Mouse (Mus musculus): ENCODE measurements around the gene Grn. TPM values are rescaled to one million over a fixed set of nuclear protein-coding genes. Genes with fewer than 3 reads are reported as not detected.

Grn gene
- polyA plus RNA-seq (2012; fragmentation: generic; extraction: Trizol): 79.1 TPM
- long read RNA-seq, experiment 1, transcript Grn-201 (13 exons, 2,340 nt): major isoform, 99 of 167 reads
- long read RNA-seq, experiment 1, partial matches to known transcripts: 59 of 167 reads
- long read RNA-seq, experiment 1, other reads (novel, unspliced or antisense): 9 of 167 reads
- long read RNA-seq, experiment 2, transcript Grn-201 (13 exons, 2,340 nt): major isoform, 278 of 348 reads
- long read RNA-seq, experiment 2, partial matches to known transcripts: 48 of 348 reads
- long read RNA-seq, experiment 2, other reads (novel, unspliced or antisense): 22 of 348 reads

- peak within 1 kb of the TSS; percentile 72 for H3K4me3 ChIP-seq (ENCODE audit: insufficient read depth, poor library complexity, severe bottlenecking)
- no peaks in the 10 kb centered on the region for H3K27me3 ChIP-seq (ENCODE audit: control insufficient read depth, insufficient read depth, insufficient read length)
- H3K79me2 ChIP-seq (ENCODE audit: control insufficient read depth, insufficient read depth): peaks cover 8% of the 10 kb centered on the region
- H3K36me3 ChIP-seq (ENCODE audit: control insufficient read depth, insufficient read depth): peaks cover 16% of the 10 kb centered on the region
- no peaks in the 10 kb centered on the region for H3K79me3 ChIP-seq (ENCODE audit: low read depth)
- TF ChIP-seq MYOD1 (IDR thresholded peaks at IDR 0.05; ENCODE audit: control insufficient read depth, insufficient read length, low read depth) (no peak), MYOG (IDR thresholded peaks at IDR 0.05; ENCODE audit: control insufficient read depth, extremely low read depth, insufficient read length) (no peak), USF1 (IDR thresholded peaks at IDR 0.05; ENCODE audit: low read depth) (peak; percentile 97), FOSL1 (IDR thresholded peaks at IDR 0.05; ENCODE audit: insufficient read depth, low read length, poor library complexity, severe bottlenecking) (no peak), MAX (IDR thresholded peaks at IDR 0.05) (peak; percentile 39), CTCF (IDR thresholded peaks at IDR 0.05; ENCODE audit: control insufficient read depth, insufficient read depth, insufficient read length) (no peak), CEBPB (IDR thresholded peaks at IDR 0.05; ENCODE audit: low read depth) (no peak)
- peak within 1 kb of the TSS; percentile 83 for H3ac ChIP-seq (ENCODE audit: control insufficient read depth, insufficient read length, low read depth)
Measured at GRCm38 (mm10) chr11:102430121-102431017, at the start of gene Grn. TSS of gene Grn (plus strand) at chr11:102430315.

- no peak overlapping the region for H3K4me3 ChIP-seq (ENCODE audit: insufficient read depth, poor library complexity, severe bottlenecking)
- no peaks in the 10 kb centered on the region for H3K36me3 ChIP-seq (ENCODE audit: control insufficient read depth, insufficient read depth)
- no peaks in the 10 kb centered on the region for H3K79me3 ChIP-seq (ENCODE audit: low read depth)
- H3K79me2 ChIP-seq (ENCODE audit: control insufficient read depth, insufficient read depth): no peaks in the 10 kb centered on the region
- no peaks in the 10 kb centered on the region for H3K27me3 ChIP-seq (ENCODE audit: control insufficient read depth, insufficient read depth, insufficient read length)
- TF ChIP-seq MYOG (IDR thresholded peaks at IDR 0.05; ENCODE audit: control insufficient read depth, extremely low read depth, insufficient read length) (no peak), FOSL1 (IDR thresholded peaks at IDR 0.05; ENCODE audit: insufficient read depth, low read length, poor library complexity, severe bottlenecking) (no peak), MYOD1 (IDR thresholded peaks at IDR 0.05; ENCODE audit: control insufficient read depth, insufficient read length, low read depth) (no peak), CEBPB (IDR thresholded peaks at IDR 0.05; ENCODE audit: low read depth) (no peak), MAX (IDR thresholded peaks at IDR 0.05) (no peak), CTCF (IDR thresholded peaks at IDR 0.05; ENCODE audit: control insufficient read depth, insufficient read depth, insufficient read length) (no peak), USF1 (IDR thresholded peaks at IDR 0.05; ENCODE audit: low read depth) (no peak)
- H3ac ChIP-seq (ENCODE audit: control insufficient read depth, insufficient read length, low read depth): no peak overlapping the region
Measured at GRCm38 (mm10) chr11:102381341-102382100, 48.6 kb upstream of the Grn start.

- H3K36me3 ChIP-seq (ENCODE audit: control insufficient read depth, insufficient read depth): no peaks in the 10 kb centered on the region
- H3K4me3 ChIP-seq (ENCODE audit: insufficient read depth, poor library complexity, severe bottlenecking): no peak overlapping the region
- H3ac ChIP-seq (ENCODE audit: control insufficient read depth, insufficient read length, low read depth): no peak overlapping the region
- H3K27me3 ChIP-seq (ENCODE audit: control insufficient read depth, insufficient read depth, insufficient read length): no peaks in the 10 kb centered on the region
- H3K79me2 ChIP-seq (ENCODE audit: control insufficient read depth, insufficient read depth): no peaks in the 10 kb centered on the region
- no peaks in the 10 kb centered on the region for H3K79me3 ChIP-seq (ENCODE audit: low read depth)
- TF ChIP-seq MYOG (IDR thresholded peaks at IDR 0.05; ENCODE audit: control insufficient read depth, extremely low read depth, insufficient read length): no peak
- TF ChIP-seq FOSL1 (IDR thresholded peaks at IDR 0.05; ENCODE audit: insufficient read depth, low read length, poor library complexity, severe bottlenecking): no peak
- peak; percentile 24 for TF ChIP-seq MAX (IDR thresholded peaks at IDR 0.05)
Measured at GRCm38 (mm10) chr11:102382794-102383193, 47.3 kb upstream of the Grn start.

- Histone ChIP-seq H3K79me2 (ENCODE audit: control insufficient read depth, insufficient read depth) (no peaks in the 10 kb centered on the region), H3K27me3 (ENCODE audit: control insufficient read depth, insufficient read depth, insufficient read length) (no peaks in the 10 kb centered on the region), H3ac (ENCODE audit: control insufficient read depth, insufficient read length, low read depth) (no peak overlapping the region), H3K36me3 (ENCODE audit: control insufficient read depth, insufficient read depth) (no peaks in the 10 kb centered on the region), H3K4me3 (ENCODE audit: insufficient read depth, poor library complexity, severe bottlenecking) (no peak overlapping the region), H3K79me3 (ENCODE audit: low read depth) (no peaks in the 10 kb centered on the region)
- TF ChIP-seq USF1 (IDR thresholded peaks at IDR 0.05; ENCODE audit: low read depth) (peak; percentile 77), MYOD1 (IDR thresholded peaks at IDR 0.05; ENCODE audit: control insufficient read depth, insufficient read length, low read depth) (peak; percentile 27), CEBPB (IDR thresholded peaks at IDR 0.05; ENCODE audit: low read depth) (no peak), FOSL1 (IDR thresholded peaks at IDR 0.05; ENCODE audit: insufficient read depth, low read length, poor library complexity, severe bottlenecking) (peak; percentile 8), CTCF (IDR thresholded peaks at IDR 0.05; ENCODE audit: control insufficient read depth, insufficient read depth, insufficient read length) (no peak), MAX (IDR thresholded peaks at IDR 0.05) (peak; percentile 66), MYOG (IDR thresholded peaks at IDR 0.05; ENCODE audit: control insufficient read depth, extremely low read depth, insufficient read length) (no peak)
Measured at GRCm38 (mm10) chr11:102383365-102384136, 46.6 kb upstream of the Grn start.

GRCm38 (mm10) chr11:102384418-102384817 is 45.7 kb upstream of the Grn start:
- no peak overlapping the region for H3K4me3 ChIP-seq (ENCODE audit: insufficient read depth, poor library complexity, severe bottlenecking)
- no peaks in the 10 kb centered on the region for H3K36me3 ChIP-seq (ENCODE audit: control insufficient read depth, insufficient read depth)
- TF ChIP-seq CTCF (IDR thresholded peaks at IDR 0.05; ENCODE audit: control insufficient read depth, insufficient read depth, insufficient read length): no peak
- no peak for TF ChIP-seq MAX (IDR thresholded peaks at IDR 0.05)
- no peak for TF ChIP-seq MYOD1 (IDR thresholded peaks at IDR 0.05; ENCODE audit: control insufficient read depth, insufficient read length, low read depth)
- no peak for TF ChIP-seq FOSL1 (IDR thresholded peaks at IDR 0.05; ENCODE audit: insufficient read depth, low read length, poor library complexity, severe bottlenecking)
- TF ChIP-seq CEBPB (IDR thresholded peaks at IDR 0.05; ENCODE audit: low read depth): no peak
- no peak for TF ChIP-seq MYOG (IDR thresholded peaks at IDR 0.05; ENCODE audit: control insufficient read depth, extremely low read depth, insufficient read length)
- no peak for TF ChIP-seq USF1 (IDR thresholded peaks at IDR 0.05; ENCODE audit: low read depth)
- no peaks in the 10 kb centered on the region for H3K27me3 ChIP-seq (ENCODE audit: control insufficient read depth, insufficient read depth, insufficient read length)
- no peaks in the 10 kb centered on the region for H3K79me2 ChIP-seq (ENCODE audit: control insufficient read depth, insufficient read depth)
- H3K79me3 ChIP-seq (ENCODE audit: low read depth): no peaks in the 10 kb centered on the region
- no peak overlapping the region for H3ac ChIP-seq (ENCODE audit: control insufficient read depth, insufficient read length, low read depth)

All from C2C12 (cell line).